Mouse (Mus musculus) embryonic facial prominence, embryonic 11.5 days (tissue): ENCODE measurements around the gene Rph3al. TPM values are rescaled to one million over a fixed set of nuclear protein-coding genes. Genes with fewer than 3 reads are reported as not detected.

Experiments
- ATAC-seq: fragments of 200-750 bp; cut with Nextera tagmentation; replicated peaks from 2 replicates; pipeline ENCODE4 v1.8.0; 2017; ENCODE audit warnings: low read depth; ENCODE audit not compliant: insufficient number of reproducible peaks, low FRiP score, low TSS enrichment
- DNase-seq: peaks from one replicate; pipeline ENCODE4 v3.0.0-alpha.2; 2015; ENCODE audit warnings: low spot score
- H3K27ac ChIP-seq: fragments of 300-500 bp; sonication (generic); replicated peaks from 2 replicates; pipeline ENCODE4 v1.5.1; 2014; ENCODE audit warnings: mild to moderate bottlenecking, low read depth, low read length, control low read depth
- H3K27me3 ChIP-seq: fragments of 300-500 bp; sonication (generic); 2 replicates; pipeline ENCODE4 v1.6.1; 2014; ENCODE audit warnings: mild to moderate bottlenecking, low read length, moderate library complexity, mixed read lengths; ENCODE audit not compliant: control insufficient read depth, insufficient read depth
- H3K36me3 ChIP-seq: fragments of 300-500 bp; sonication (generic); replicated peaks from 2 replicates; pipeline ENCODE4 v1.6.1; 2014; ENCODE audit warnings: low read depth, mild to moderate bottlenecking, low read length, moderate library complexity, mixed read lengths; ENCODE audit not compliant: control insufficient read depth, insufficient read depth
- H3K4me1 ChIP-seq: fragments of 300-500 bp; sonication (generic); 2 replicates; pipeline ENCODE4 v1.6.1; 2014; ENCODE audit warnings: low read length, mixed read lengths; ENCODE audit not compliant: control insufficient read depth, insufficient read depth
- H3K4me2 ChIP-seq: fragments of 300-500 bp; sonication (generic); 2 replicates; pipeline ENCODE4 v1.6.1; 2014; ENCODE audit warnings: low read depth, mild to moderate bottlenecking, control low read depth, low read length, moderate library complexity
- H3K4me3 ChIP-seq: fragments of 300-500 bp; sonication (generic); 2 replicates; pipeline ENCODE4 v1.5.1; 2014; ENCODE audit warnings: low read depth, low read length, control low read depth
- H3K9ac ChIP-seq: fragments of 300-500 bp; sonication (generic); replicated peaks from 2 replicates; pipeline ENCODE4 v1.6.1; 2014; ENCODE audit warnings: mild to moderate bottlenecking, control low read depth, low read length
- H3K9me3 ChIP-seq: fragments of 300-500 bp; sonication (generic); replicated peaks from 2 replicates; pipeline ENCODE4 v1.6.1; 2016; ENCODE audit warnings: mild to moderate bottlenecking, low read length, inconsistent platforms, mixed read lengths; ENCODE audit not compliant: control insufficient read depth
- WGBS: fragments of 180-500 bp; shearing (Covaris S2); extraction: QIAGEN DNeasy Blood & Tissue Kit; methylation state at CpG from one replicate; pipeline ENCODE4 v1.1.7; 2014; 5-methylcytosine and 5-hydroxymethylcytosine counted together
- polyA plus RNA-seq: library from polyadenylated mRNA; unstranded; fragments of >200 nt; fragmentation: Nextera tagmentation; extraction: Ambion mirVana; gene quantifications from 2 replicates; pipeline ENCODE4 v1.2.1, GENCODE M21; 2014

Rph3al gene
- polyA plus RNA-seq, 1 experiment from 2014 or later = 2.7 TPM

- Histone ChIP-seq H3K4me2 (no peak overlapping the region), H3K9ac (no peak overlapping the region), H3K27me3 (no peaks in the 10 kb centered on the region), H3K27ac (no peak overlapping the region), H3K9me3 (no peaks in the 10 kb centered on the region), H3K4me3 (no peak overlapping the region), H3K4me1 (no peaks in the 10 kb centered on the region; the same call in 1 of the 2 replicates), H3K36me3 (no peaks in the 10 kb centered on the region)
- DNase-seq = no peak
- 76% methylated on average over 9 of the region's 9 CpGs for WGBS
- no peak for ATAC-seq
Observed at GRCm38 (mm10) chr11:75930208-75930607, 8.0 kb downstream of the Rph3al start.

GRCm38 (mm10) chr11:75927881-75928280 is 10.3 kb downstream of the Rph3al start:
- H3K4me3 ChIP-seq = no peak overlapping the region
- no peaks in the 10 kb centered on the region; the same call in 1 of the 2 replicates for H3K4me1 ChIP-seq
- H3K4me2 ChIP-seq = no peak overlapping the region
- WGBS = 83% methylated on average over 2 of the region's 2 CpGs
- no peak for DNase-seq
- no peaks in the 10 kb centered on the region for H3K27me3 ChIP-seq
- no peaks in the 10 kb centered on the region for H3K9me3 ChIP-seq
- ATAC-seq = no peak
- H3K36me3 ChIP-seq = no peaks in the 10 kb centered on the region
- H3K27ac ChIP-seq = no peak overlapping the region
- no peak overlapping the region for H3K9ac ChIP-seq

GRCm38 (mm10) chr11:75926431-75927312 is 11.6 kb downstream of the Rph3al start:
- Histone ChIP-seq H3K27me3 (no peaks in the 10 kb centered on the region), H3K4me2 (no peak overlapping the region), H3K4me3 (no peak overlapping the region), H3K9ac (no peak overlapping the region), H3K4me1 (no peaks in the 10 kb centered on the region; the same call in 1 of the 2 replicates), H3K27ac (no peak overlapping the region), H3K9me3 (no peaks in the 10 kb centered on the region), H3K36me3 (no peaks in the 10 kb centered on the region)
- no peak for ATAC-seq
- 75% methylated on average over 13 of the region's 13 CpGs for WGBS
- DNase-seq = no peak

GRCm38 (mm10) chr11:75925801-75926200 is 12.4 kb downstream of the Rph3al start:
- 53% methylated on average over 7 of the region's 7 CpGs for WGBS
- ATAC-seq = no peak
- H3K9me3 ChIP-seq = no peaks in the 10 kb centered on the region
- no peak for DNase-seq
- H3K27me3 ChIP-seq = no peaks in the 10 kb centered on the region
- no peak overlapping the region for H3K27ac ChIP-seq
- H3K4me2 ChIP-seq = no peak overlapping the region
- no peak overlapping the region for H3K9ac ChIP-seq
- no peaks in the 10 kb centered on the region; the same call in 1 of the 2 replicates for H3K4me1 ChIP-seq
- no peaks in the 10 kb centered on the region for H3K36me3 ChIP-seq
- no peak overlapping the region for H3K4me3 ChIP-seq

GRCm38 (mm10) chr11:75922741-75923140 is 15.5 kb downstream of the Rph3al start:
- no peak for ATAC-seq
- H3K27ac ChIP-seq = no peak overlapping the region
- no peak overlapping the region for H3K4me3 ChIP-seq
- no peak overlapping the region for H3K9ac ChIP-seq
- no peaks in the 10 kb centered on the region; the same call in 1 of the 2 replicates for H3K4me1 ChIP-seq
- no peak overlapping the region for H3K4me2 ChIP-seq
- H3K27me3 ChIP-seq = no peaks in the 10 kb centered on the region
- DNase-seq = no peak
- WGBS = 81% methylated on average over 4 of the region's 4 CpGs
- no peaks in the 10 kb centered on the region for H3K36me3 ChIP-seq
- no peaks in the 10 kb centered on the region for H3K9me3 ChIP-seq

- Histone ChIP-seq H3K27me3 (no peaks in the 10 kb centered on the region), H3K27ac (no peak overlapping the region), H3K9ac (no peak overlapping the region), H3K36me3 (no peaks in the 10 kb centered on the region), H3K4me1 (no peaks in the 10 kb centered on the region), H3K4me2 (no peak overlapping the region), H3K4me3 (no peak overlapping the region), H3K9me3 (no peaks in the 10 kb centered on the region)
- no peak for DNase-seq
- WGBS = 88% methylated on average over 6 of the region's 6 CpGs
- no peak for ATAC-seq
Observed at GRCm38 (mm10) chr11:75919139-75919538, 19.1 kb downstream of the Rph3al start.

- no peak overlapping the region for H3K4me3 ChIP-seq
- no peak overlapping the region for H3K4me2 ChIP-seq
- H3K27ac ChIP-seq = no peak overlapping the region
- 80% methylated on average over 3 of the region's 3 CpGs for WGBS
- H3K9me3 ChIP-seq = no peaks in the 10 kb centered on the region
- H3K4me1 ChIP-seq = no peaks in the 10 kb centered on the region
- ATAC-seq = no peak
- DNase-seq = no peak
- no peak overlapping the region for H3K9ac ChIP-seq
- no peaks in the 10 kb centered on the region for H3K36me3 ChIP-seq
- H3K27me3 ChIP-seq = no peaks in the 10 kb centered on the region
Observed at GRCm38 (mm10) chr11:75917340-75917739, 20.9 kb downstream of the Rph3al start.

GRCm38 (mm10) chr11:75913953-75914352 is 24.3 kb downstream of the Rph3al start:
- Histone ChIP-seq H3K27ac (no peak overlapping the region), H3K4me3 (no peak overlapping the region), H3K36me3 (no peaks in the 10 kb centered on the region), H3K27me3 (no peaks in the 10 kb centered on the region), H3K9ac (no peak overlapping the region), H3K4me2 (no peak overlapping the region), H3K9me3 (no peaks in the 10 kb centered on the region), H3K4me1 (no peaks in the 10 kb centered on the region)
- DNase-seq (peak; percentile 36), ATAC-seq (0 out of 2 replicates have a peak, but pooled peaks have one; percentile 26)
- 68% methylated on average over 3 of the region's 3 CpGs for WGBS
